Comparison of ENCODE assay signal across 7 mouse cellular contexts in the genomic region with DNA sequence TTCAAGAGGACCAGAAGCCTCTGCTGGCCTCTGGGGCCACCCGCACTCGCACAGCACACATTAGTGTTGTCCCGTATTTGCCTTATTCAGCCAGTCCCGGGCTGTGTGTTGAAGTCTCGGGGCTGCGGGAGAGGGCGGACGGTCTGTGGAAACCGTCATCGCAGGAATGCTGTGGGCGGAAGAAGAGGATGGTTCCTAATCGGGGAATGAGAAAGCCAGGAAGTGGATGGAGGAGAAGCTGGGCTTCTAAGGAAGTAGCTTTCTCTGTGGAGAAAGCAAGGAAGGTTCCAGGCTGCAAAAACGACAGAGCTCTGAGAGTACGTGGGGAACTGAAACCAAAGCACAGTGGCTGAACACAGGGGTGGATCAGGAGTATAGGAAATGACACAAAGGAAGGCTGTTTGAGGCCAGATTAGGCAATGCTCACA. TPM values are rescaled to one million over a fixed set of nuclear protein-coding genes. Genes with fewer than 3 reads are reported as not detected.
DNase-seq lines count a peak whose midpoint lies in the region; ATAC-seq and TF ChIP-seq lines count a peak whose summit lies in the region.

No protein-coding gene starts in this region.

- ATAC-seq in hindbrain, embryonic 15.5 days (ENCODE audit: low FRiP score, low read depth): no peak
- peak; percentile 67 for ATAC-seq in lung, embryonic 14.5 days (ENCODE audit: insufficient read depth)
- ATAC-seq in stomach, embryonic 15.5 days (ENCODE audit: insufficient read depth, low FRiP score, low read depth): peak; percentile 40; the same call in 1 of the 2 replicates

- no peak for TF ChIP-seq CTCF in gastrocnemius, adult 2 months (IDR thresholded peaks at IDR 0.05)
- no peak for TF ChIP-seq CTCF in lung, embryonic 14.5 days (IDR thresholded peaks at IDR 0.05; ENCODE audit: low read depth)

- intact Hi-C loops in gastrocnemius, adult 2 months (cut with DNase I): loop anchor here (5.0 kb wide), 1 partner anchor 71 kb away; a partner anchor contains a TSS

- H3K27ac ChIP-seq in gastrocnemius, adult 2 months: peak overlapping the region; percentile 81
- no peak overlapping the region for H3K27ac ChIP-seq in hindbrain, embryonic 15.5 days (replicated peaks)
- H3K27ac ChIP-seq in lung, embryonic 14.5 days (ENCODE audit: low read depth): peak overlapping the region; percentile 52; the same call in 1 of the 2 replicates
- H3K27ac ChIP-seq in stomach, embryonic 15.5 days: 0 out of 2 replicates have a peak overlapping the region, but pooled peaks have one; percentile 6

- DNase-seq in spleen, postnatal 10 days (ENCODE audit: low spot score in 2 of 2): peak; percentile 18 to 40
- no peak for DNase-seq in spleen, adult 12 weeks (ENCODE audit: low spot score)
- DNase-seq in gastrocnemius, adult 2 months: peak; percentile 43
- DNase-seq in lung, embryonic 14.5 days: peak; percentile 58
- DNase-seq in thymus, postnatal 36 days: no peak

- H3K27me3 ChIP-seq in hindbrain, embryonic 15.5 days: no peaks in the 10 kb centered on the region
- no peaks in the 10 kb centered on the region for H3K27me3 ChIP-seq in lung, embryonic 14.5 days (ENCODE audit: insufficient read depth, low read length)
- no peaks in the 10 kb centered on the region for H3K27me3 ChIP-seq in stomach, embryonic 15.5 days (replicated peaks)

- no peaks in the 10 kb centered on the region for H3K36me3 ChIP-seq in hindbrain, embryonic 15.5 days
- no peaks in the 10 kb centered on the region for H3K36me3 ChIP-seq in lung, embryonic 14.5 days (ENCODE audit: insufficient read depth)
- H3K36me3 ChIP-seq in stomach, embryonic 15.5 days: 0 out of 2 replicates have a peak, but pooled peaks cover 4% of the 10 kb centered on the region

- H3K4me2 ChIP-seq in hindbrain, embryonic 15.5 days: peak overlapping the region; percentile 25
- peak overlapping the region; percentile 54 for H3K4me2 ChIP-seq in lung, embryonic 14.5 days
- H3K4me2 ChIP-seq in stomach, embryonic 15.5 days: peak overlapping the region; percentile 35

- H3K9me3 ChIP-seq in hindbrain, embryonic 15.5 days: no peaks in the 10 kb centered on the region
- no peaks in the 10 kb centered on the region for H3K9me3 ChIP-seq in lung, embryonic 14.5 days (ENCODE audit: low read depth, low read length)
- H3K9me3 ChIP-seq in stomach, embryonic 15.5 days: no peaks in the 10 kb centered on the region

- 0 out of 2 replicates have a peak, but pooled peaks cover 7% of the 10 kb centered on the region for H3K4me1 ChIP-seq in hindbrain, embryonic 15.5 days (replicated peaks)
- H3K4me1 ChIP-seq in lung, embryonic 14.5 days (ENCODE audit: insufficient read depth): no peaks in the 10 kb centered on the region
- H3K4me1 ChIP-seq in stomach, embryonic 15.5 days: peaks cover 3% of the 10 kb centered on the region; the same call in 1 of the 2 replicates

- H3K4me3 ChIP-seq in gastrocnemius, adult 2 months: peak overlapping the region; percentile 59
- H3K4me3 ChIP-seq in hindbrain, embryonic 15.5 days: no peak overlapping the region
- peak overlapping the region; percentile 15; the same call in 1 of the 2 replicates for H3K4me3 ChIP-seq in lung, embryonic 14.5 days (ENCODE audit: low read depth, low read length)
- H3K4me3 ChIP-seq in stomach, embryonic 15.5 days (replicated peaks): no peak overlapping the region; the same call in 1 of the 2 replicates

- no peak overlapping the region for H3K9ac ChIP-seq in hindbrain, embryonic 15.5 days
- H3K9ac ChIP-seq in lung, embryonic 14.5 days: peak overlapping the region; percentile 46
- H3K9ac ChIP-seq in stomach, embryonic 15.5 days: no peak overlapping the region

- 60% methylated on average over 14 of the region's 14 CpGs for WGBS in hindbrain, embryonic 15.5 days
- WGBS in lung, embryonic 14.5 days: 32% methylated on average over 14 of the region's 14 CpGs
- WGBS in stomach, embryonic 15.5 days: 41% methylated on average over 14 of the region's 14 CpGs

RNA-seq across cellular contexts. Expression of a gene that starts 43.6 kb away (rescaled TPM):
- total RNA-seq in gastrocnemius, adult 2 months (2021): under 1 TPM in 1 of 2 experiments, not detected in 1; 0.06 TPM
- polyA plus RNA-seq in hindbrain, embryonic 15.5 days (2015; fragmentation: Nextera tagmentation; extraction: Ambion mirVana): 0.16 and 0.17 TPM in 2 replicates
- polyA plus RNA-seq in lung, embryonic 14.5 days (2014; fragmentation: Nextera tagmentation; extraction: Ambion mirVana): 0.08 TPM in 1 of 2 replicates, not detected in the other
- 0.36 and 0.37 TPM in 2 replicates for polyA plus RNA-seq in stomach, embryonic 15.5 days (2015; fragmentation: Nextera tagmentation; extraction: Ambion mirVana)

Comparison
In these comparisons a context has a peak if more than half of its experiments do, and no peak if none do; other contexts are left out.
1. DNase-seq: peak in spleen, postnatal 10 days (2 of 2), gastrocnemius, adult 2 months (single experiment) and lung, embryonic 14.5 days (single experiment); none in spleen, adult 12 weeks (single experiment) and thymus, postnatal 36 days (0 of 2).
2. H3K4me3 ChIP-seq: peak in gastrocnemius, adult 2 months (single experiment) and lung, embryonic 14.5 days (single experiment); none in hindbrain, embryonic 15.5 days (single experiment) and stomach, embryonic 15.5 days (single experiment).
3. Peak in every context shown above with its lines, with median percentiles within 50 percentile points of each other: H3K4me2 ChIP-seq.